Mouse (Mus musculus) cerebellum, adult 2 months (tissue): ENCODE data around the gene Polr2i. TPM values are rescaled to one million over a fixed set of nuclear protein-coding genes. Genes with fewer than 3 reads are reported as not detected.
"Not testable (repeated sequence)": the region's sequence is repeated elsewhere in the genome, so short reads cannot be mapped to it uniquely, and the experiment has no call there.

Experiments
- DNase-seq, 2 experiments: peaks; one replicate each; pipeline ENCODE4 v3.0.0; 2021
- H3K27ac ChIP-seq: fragments of 200-500 bp; 2 replicates; pipeline ENCODE4 v1.5.1; 2012; ENCODE audit warnings: low read length, control low read depth, inconsistent platforms; ENCODE audit not compliant: insufficient read depth
- H3K27me3 ChIP-seq: fragments of 200-500 bp; 2 replicates; pipeline ENCODE4 v1.6.1; 2012; ENCODE audit warnings: inconsistent platforms, mild to moderate bottlenecking, low read length, moderate library complexity; ENCODE audit not compliant: control insufficient read depth, insufficient read depth
- H3K4me1 ChIP-seq: fragments of 200-500 bp; 2 replicates; pipeline ENCODE4 v1.6.1; 2011; ENCODE audit warnings: low read length; ENCODE audit not compliant: control insufficient read depth, insufficient read depth
- H3K4me3 ChIP-seq: fragments of 200-500 bp; replicated peaks from 2 replicates; pipeline ENCODE3; 2011; ENCODE audit warnings: mild to moderate bottlenecking, low read depth, low read length, control low read depth; ENCODE audit not compliant: insufficient read depth
- CTCF ChIP-seq: fragments of 200-500 bp; IDR thresholded peaks from 2 replicates; pipeline ENCODE4 v1.5.1; 2011; ENCODE audit warnings: low read depth, mild to moderate bottlenecking, control low read depth, low read length, moderate library complexity, borderline replicate concordance; ENCODE audit not compliant: insufficient read depth
- POLR2A ChIP-seq: fragments of 200-500 bp; IDR thresholded peaks from 2 replicates; pipeline ENCODE4 v1.6.1; 2011; ENCODE audit warnings: low read length, control low read depth, borderline replicate concordance; ENCODE audit not compliant: insufficient read depth
- WGBS: fragments of 180-500 bp; shearing (Covaris S2); methylation state at CpG from one replicate; pipeline ENCODE4 v1.1.7; 2018; 5-methylcytosine and 5-hydroxymethylcytosine counted together
- polyA plus RNA-seq: library from polyadenylated mRNA; depleted of rRNA; stranded (reverse); fragments of >200 nt; gene quantifications from 2 replicates; pipeline ENCODE4 v1.2.3, GENCODE M21; 2012

Polr2i gene
- polyA plus RNA-seq, 1 experiment: 182 TPM

DNA sequence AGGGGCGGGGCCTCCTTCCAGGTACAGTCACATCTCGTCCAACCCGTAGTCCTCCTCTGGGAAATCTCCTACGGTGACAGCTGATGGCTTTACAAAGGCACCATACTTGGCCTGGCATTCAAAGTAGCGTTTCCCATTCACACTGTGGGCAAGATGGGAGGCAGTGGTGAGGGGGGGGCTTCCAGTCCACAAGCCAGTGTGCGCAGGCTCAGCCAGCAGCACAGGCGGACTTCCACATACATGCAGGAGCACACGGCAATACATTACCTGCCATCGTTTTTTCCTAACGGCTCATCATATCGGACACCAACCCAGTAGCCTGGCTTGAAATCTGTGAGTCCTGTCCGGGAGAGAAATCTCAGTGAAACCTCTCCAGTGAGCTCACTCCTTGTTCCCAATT lies 7.5 kb upstream of the Polr2i start:
- WGBS: 85% methylated on average over 12 of the region's 12 CpGs
- Histone ChIP-seq H3K4me3 (no peak overlapping the region), H3K4me1 (0 out of 2 replicates have a peak, but pooled peaks cover under 1% of the 10 kb centered on the region), H3K27me3 (no peaks in the 10 kb centered on the region), H3K27ac (no peak overlapping the region)
- TF ChIP-seq POLR2A (no peak), CTCF (no peak)
- no peak for DNase-seq

DNA sequence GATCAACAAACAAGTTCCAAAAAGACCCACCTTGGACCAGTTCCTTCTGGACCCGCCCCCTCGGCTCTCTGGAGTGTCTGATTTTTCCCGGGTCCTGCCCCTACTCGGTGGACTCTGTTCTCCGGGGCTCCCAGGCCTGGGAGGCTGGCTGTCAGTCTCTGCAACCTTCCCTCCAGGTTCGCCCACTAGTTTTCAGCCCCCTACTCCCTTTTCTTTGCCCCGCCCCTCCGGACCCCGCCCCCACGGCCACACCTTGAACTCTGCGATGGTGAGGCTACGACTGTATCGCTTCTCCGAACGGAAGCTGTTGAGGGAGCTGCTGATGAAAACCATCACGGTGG lies 450 bp upstream of the Polr2i start:
- Histone ChIP-seq H3K27ac (no peak overlapping the region), H3K27me3 (no peaks in the 10 kb centered on the region), H3K4me1 (peaks cover 10% of the 10 kb centered on the region), H3K4me3 (peak overlapping the region; percentile 88)
- under 1% methylated on average over 16 of the region's 16 CpGs for WGBS
- TF ChIP-seq POLR2A (no peak), CTCF (no peak)
- DNase-seq: no peak

DNA sequence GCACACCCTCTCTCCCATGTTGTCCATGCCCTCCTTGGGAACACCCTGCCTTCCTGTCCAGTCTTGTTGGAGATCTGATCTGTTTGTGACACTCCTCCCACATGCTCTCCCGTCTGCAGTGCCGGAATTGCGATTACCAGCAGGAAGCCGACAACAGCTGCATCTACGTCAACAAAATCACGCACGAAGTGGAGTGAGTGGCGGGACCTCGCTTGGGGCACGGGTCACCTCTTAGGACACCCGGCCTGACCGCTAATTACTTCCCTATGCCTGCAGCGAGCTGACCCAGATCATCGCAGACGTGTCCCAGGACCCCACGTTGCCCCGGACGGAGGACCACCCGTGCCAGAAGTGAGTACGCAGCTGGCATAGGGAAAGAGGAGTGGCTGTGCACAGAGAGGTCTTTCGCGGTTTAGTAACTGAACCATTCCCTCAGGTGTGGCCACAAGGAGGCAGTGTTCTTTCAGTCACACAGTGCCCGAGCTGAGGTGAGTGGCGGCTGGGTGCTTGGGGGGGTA lies 942 bp downstream of the Polr2i start:
- DNase-seq: peak; percentile 63 to 69
- Histone ChIP-seq H3K4me3 (peak overlapping the region; percentile 88), H3K4me1 (peaks cover 10% of the 10 kb centered on the region), H3K27ac (peak overlapping the region; percentile 31), H3K27me3 (no peaks in the 10 kb centered on the region)
- TF ChIP-seq POLR2A (0 out of 2 replicates have a peak, but pooled peaks have one; percentile 4), CTCF (peak; percentile 57)
- 2% methylated on average over 24 of the region's 24 CpGs for WGBS

GRCm38 (mm10) chr7:30233387-30233786 lies 1.6 kb downstream of the Polr2i start:
- no peaks in the 10 kb centered on the region for H3K27me3 ChIP-seq
- H3K4me3 ChIP-seq: peak overlapping the region; percentile 13
- peak; percentile 38 to 48 for DNase-seq
- TF ChIP-seq CTCF: no peak
- TF ChIP-seq POLR2A: no peak
- no peak overlapping the region for H3K27ac ChIP-seq
- WGBS: 58% methylated on average over 20 of the region's 20 CpGs
- H3K4me1 ChIP-seq: peaks cover 10% of the 10 kb centered on the region

DNA sequence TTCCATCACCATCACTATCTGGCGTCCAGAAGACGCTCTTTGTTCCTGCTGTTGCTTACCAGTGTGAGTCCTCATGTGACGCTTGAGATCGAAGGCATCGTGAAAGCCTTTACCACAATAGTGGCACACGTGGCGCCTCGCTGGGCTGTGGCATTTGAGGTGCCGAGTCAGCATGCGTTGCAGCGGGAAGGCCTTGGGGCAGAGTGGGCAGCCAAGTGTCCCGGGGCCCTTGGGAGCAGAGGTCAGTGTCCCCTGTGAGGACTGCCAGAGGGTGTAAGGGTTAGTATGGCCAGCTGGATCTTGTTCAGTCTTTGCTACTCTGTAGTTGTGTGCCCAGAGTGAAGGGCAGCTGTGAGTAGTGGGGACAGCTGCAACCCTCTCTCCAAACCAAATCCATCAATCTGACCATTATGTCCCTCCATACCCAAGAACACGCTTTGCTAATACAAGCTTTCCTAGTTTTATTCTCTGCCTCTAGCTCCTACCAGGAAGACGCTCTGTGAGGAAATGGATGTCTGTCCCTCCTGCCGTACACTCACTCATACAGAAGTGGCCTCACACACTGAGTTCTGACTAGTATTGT lies 2.6 kb downstream of the Polr2i start:
- TF ChIP-seq POLR2A: no peak
- TF ChIP-seq CTCF: no peak
- DNase-seq: no peak

GRCm38 (mm10) chr7:30235091-30235490 lies 3.3 kb downstream of the Polr2i start:
- H3K4me3 ChIP-seq: no peak overlapping the region
- WGBS: 89% methylated on average over 8 of the region's 8 CpGs
- no peaks in the 10 kb centered on the region for H3K27me3 ChIP-seq
- no peak for DNase-seq
- H3K27ac ChIP-seq: no peak overlapping the region
- TF ChIP-seq CTCF (no peak), POLR2A (no peak)
- peaks cover 10% of the 10 kb centered on the region for H3K4me1 ChIP-seq

More for the DNA sequence above, 2.6 kb downstream of the Polr2i start:
- WGBS: 81% methylated on average over 15 of the region's 15 CpGs
- Histone ChIP-seq H3K27me3 (no peaks in the 10 kb centered on the region), H3K27ac (no peak overlapping the region), H3K4me1 (peaks cover 10% of the 10 kb centered on the region), H3K4me3 (no peak overlapping the region)

GRCm38 (mm10) chr7:30235625-30236024 lies 3.9 kb downstream of the Polr2i start, which contains the start of gene Ovol3:
Gene Ovol3, minus strand, starts transcription at chr7:30235725.
- Histone ChIP-seq H3K4me3 (no peak within 1 kb of the TSS), H3K27me3 (no peaks in the 10 kb centered on the region), H3K4me1 (peaks cover 10% of the 10 kb centered on the region), H3K27ac (no peak within 1 kb of the TSS)
- WGBS: 92% methylated on average over 4 of the region's 4 CpGs
- no peak for DNase-seq
- TF ChIP-seq POLR2A (no peak), CTCF (no peak)

DNA sequence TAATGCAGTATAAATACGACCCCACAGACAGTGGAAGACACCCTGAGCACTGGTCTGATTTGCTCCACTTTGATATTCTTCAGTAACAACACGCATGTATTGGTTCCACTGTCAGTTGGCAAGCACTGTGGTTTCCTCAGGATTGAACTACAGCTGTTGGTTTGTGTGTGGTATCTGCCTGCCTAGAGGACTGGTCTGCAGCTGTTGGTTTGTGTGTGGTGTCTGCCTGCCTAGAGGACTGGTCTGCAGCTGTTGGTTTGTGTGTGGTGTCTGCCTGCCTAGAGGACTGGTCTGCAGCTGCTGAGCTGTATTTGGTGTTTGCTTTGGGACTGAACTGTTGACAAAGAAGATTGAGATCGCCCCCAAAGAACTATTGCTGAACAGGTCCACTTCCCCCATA lies 5.6 kb downstream of the Polr2i start:
- not testable (repeated sequence) for DNase-seq, H3K27me3 ChIP-seq, H3K27ac ChIP-seq, H3K4me1 ChIP-seq, H3K4me3 ChIP-seq
- 65% methylated on average over 3 of the region's 3 CpGs for WGBS
